Mouse (Mus musculus): ENCODE measurements around the gene Rrh. TPM values are rescaled to one million over a fixed set of nuclear protein-coding genes. Genes with fewer than 3 reads are reported as not detected.
A peak's percentile ranks its signal among the peaks of the same experiment; 100 is the strongest.

The Rrh gene
- polyA plus RNA-seq (2014; fragmentation: Nextera tagmentation; extraction: Ambion mirVana): 0.25 TPM in 1 of 2 replicates, not detected in the other

- Histone ChIP-seq H3K9me3 (ENCODE audit: control insufficient read depth, low read length) (no peaks in the 10 kb centered on the region), H3K4me2 (no peak within 1 kb of the TSS), H3K9ac (ENCODE audit: low read depth, low read length) (no peak within 1 kb of the TSS), H3K36me3 (ENCODE audit: control insufficient read depth, insufficient read depth, low read length) (peaks cover 21% of the 10 kb centered on the region), H3K4me3 (ENCODE audit: low read depth, low read length) (no peak within 1 kb of the TSS), H3K27me3 (replicated peaks; ENCODE audit: control insufficient read depth, insufficient read depth, low read length) (no peaks in the 10 kb centered on the region), H3K27ac (ENCODE audit: low read depth, low read length) (no peak within 1 kb of the TSS), H3K4me1 (replicated peaks; ENCODE audit: control insufficient read depth, insufficient read depth, low read length) (no peaks in the 10 kb centered on the region)
- WGBS: 90% methylated on average over 11 of the region's 11 CpGs
- ATAC-seq (replicated peaks; ENCODE audit: low FRiP score): no peak
- no peak for DNase-seq (ENCODE audit: low spot score)
These were observed at the start of gene Rrh for GRCm38 (mm10) chr3:129822206-129822775. Gene Rrh (minus strand): TSS chr3:129822587.

- Histone ChIP-seq H3K4me3 (ENCODE audit: low read depth, low read length) (no peak overlapping the region), H3K4me1 (replicated peaks; ENCODE audit: control insufficient read depth, insufficient read depth, low read length) (no peaks in the 10 kb centered on the region), H3K9ac (ENCODE audit: low read depth, low read length) (no peak overlapping the region), H3K4me2 (no peak overlapping the region), H3K36me3 (ENCODE audit: control insufficient read depth, insufficient read depth, low read length) (peaks cover 2% of the 10 kb centered on the region; the same call in 1 of the 2 replicates), H3K27ac (ENCODE audit: low read depth, low read length) (no peak overlapping the region), H3K9me3 (ENCODE audit: control insufficient read depth, low read length) (no peaks in the 10 kb centered on the region), H3K27me3 (replicated peaks; ENCODE audit: control insufficient read depth, insufficient read depth, low read length) (no peaks in the 10 kb centered on the region)
- DNase-seq (ENCODE audit: low spot score) (no peak), ATAC-seq (replicated peaks; ENCODE audit: low FRiP score) (peak; percentile 64; the same call in 1 of the 2 replicates)
- WGBS: 44% methylated on average over 14 of the region's 14 CpGs
These were observed 41.3 kb upstream of the Rrh start for GRCm38 (mm10) chr3:129863698-129864097.

DNA sequence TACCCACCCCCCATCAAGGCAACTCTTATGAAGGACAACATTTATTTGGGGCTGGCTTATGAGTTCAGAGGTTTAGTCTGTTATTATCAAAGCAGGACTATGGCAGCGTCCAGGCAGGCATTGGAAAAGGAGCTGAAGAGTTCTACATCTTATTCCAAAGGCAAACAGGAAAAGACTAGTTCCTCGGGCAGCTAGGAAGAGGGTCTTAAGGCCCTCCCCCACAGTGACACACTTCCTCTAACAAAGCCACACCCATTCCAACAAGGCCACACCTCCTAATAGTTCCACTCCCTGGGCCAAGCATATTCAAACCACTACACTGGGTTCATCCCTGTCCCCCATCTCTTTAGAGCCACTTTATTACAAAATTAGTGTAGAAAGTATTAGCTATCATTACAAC, 40.2 kb upstream of the Rrh start:
- Histone ChIP-seq H3K36me3 (ENCODE audit: control insufficient read depth, insufficient read depth, low read length) (peaks cover 2% of the 10 kb centered on the region; the same call in 1 of the 2 replicates), H3K4me1 (replicated peaks; ENCODE audit: control insufficient read depth, insufficient read depth, low read length) (no peaks in the 10 kb centered on the region), H3K27ac (ENCODE audit: low read depth, low read length) (no peak overlapping the region), H3K4me2 (no peak overlapping the region), H3K9me3 (ENCODE audit: control insufficient read depth, low read length) (0 out of 2 replicates have a peak, but pooled peaks cover 1% of the 10 kb centered on the region), H3K27me3 (replicated peaks; ENCODE audit: control insufficient read depth, insufficient read depth, low read length) (no peaks in the 10 kb centered on the region), H3K4me3 (ENCODE audit: low read depth, low read length) (no peak overlapping the region), H3K9ac (ENCODE audit: low read depth, low read length) (no peak overlapping the region)
- ATAC-seq (replicated peaks; ENCODE audit: low FRiP score): no peak
- DNase-seq (ENCODE audit: low spot score): no peak
- 60% methylated on average over 2 of the region's 2 CpGs for WGBS

DNA sequence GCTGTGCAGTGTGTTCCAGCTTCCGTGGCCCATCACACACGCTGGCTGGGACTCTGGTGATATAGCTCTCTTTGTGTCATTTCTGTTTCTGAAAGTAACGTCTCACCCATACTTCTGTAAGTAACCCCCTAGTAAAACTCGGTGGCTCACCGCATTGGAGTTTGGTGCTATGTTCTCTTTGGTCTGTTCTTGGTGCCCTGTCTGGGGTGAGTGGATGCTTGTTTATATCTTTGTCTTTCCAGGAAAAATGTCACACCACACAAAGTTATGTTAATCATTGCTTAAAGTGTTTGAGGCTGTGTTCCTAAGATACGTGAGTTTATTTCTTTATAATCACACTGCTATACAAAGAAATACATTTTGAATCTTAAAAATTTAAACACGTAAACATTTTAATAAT, 24.5 kb upstream of the Rrh start:
- ATAC-seq (replicated peaks; ENCODE audit: low FRiP score) (no peak), DNase-seq (ENCODE audit: low spot score) (no peak)
- no peak overlapping the region for H3K27ac ChIP-seq (ENCODE audit: low read depth, low read length)
- H3K4me3 ChIP-seq (ENCODE audit: low read depth, low read length): no peak overlapping the region
- WGBS: 74% methylated on average over 7 of the region's 7 CpGs
- H3K9me3 ChIP-seq (ENCODE audit: control insufficient read depth, low read length): no peaks in the 10 kb centered on the region
- H3K4me2 ChIP-seq: no peak overlapping the region
- H3K4me1 ChIP-seq (replicated peaks; ENCODE audit: control insufficient read depth, insufficient read depth, low read length): 0 out of 2 replicates have a peak, but pooled peaks cover 3% of the 10 kb centered on the region
- no peaks in the 10 kb centered on the region for H3K36me3 ChIP-seq (ENCODE audit: control insufficient read depth, insufficient read depth, low read length)
- no peaks in the 10 kb centered on the region for H3K27me3 ChIP-seq (replicated peaks; ENCODE audit: control insufficient read depth, insufficient read depth, low read length)
- H3K9ac ChIP-seq (ENCODE audit: low read depth, low read length): no peak overlapping the region

- ATAC-seq (replicated peaks; ENCODE audit: low FRiP score) (no peak), DNase-seq (ENCODE audit: low spot score) (no peak)
- 0 out of 2 replicates have a peak, but pooled peaks cover 3% of the 10 kb centered on the region for H3K4me1 ChIP-seq (replicated peaks; ENCODE audit: control insufficient read depth, insufficient read depth, low read length)
- H3K36me3 ChIP-seq (ENCODE audit: control insufficient read depth, insufficient read depth, low read length): no peaks in the 10 kb centered on the region
- H3K4me2 ChIP-seq: no peak overlapping the region
- H3K27me3 ChIP-seq (replicated peaks; ENCODE audit: control insufficient read depth, insufficient read depth, low read length): no peaks in the 10 kb centered on the region
- WGBS: 68% methylated on average over 2 of the region's 2 CpGs
- no peak overlapping the region for H3K27ac ChIP-seq (ENCODE audit: low read depth, low read length)
- H3K9me3 ChIP-seq (ENCODE audit: control insufficient read depth, low read length): no peaks in the 10 kb centered on the region
- no peak overlapping the region for H3K9ac ChIP-seq (ENCODE audit: low read depth, low read length)
- no peak overlapping the region for H3K4me3 ChIP-seq (ENCODE audit: low read depth, low read length)
These were observed 23.5 kb upstream of the Rrh start for GRCm38 (mm10) chr3:129845868-129846267.

- no peaks in the 10 kb centered on the region for H3K4me1 ChIP-seq (replicated peaks; ENCODE audit: control insufficient read depth, insufficient read depth, low read length)
- no peaks in the 10 kb centered on the region for H3K27me3 ChIP-seq (replicated peaks; ENCODE audit: control insufficient read depth, insufficient read depth, low read length)
- no peaks in the 10 kb centered on the region for H3K36me3 ChIP-seq (ENCODE audit: control insufficient read depth, insufficient read depth, low read length)
- WGBS: 59% methylated on average over 6 of the region's 7 CpGs
- no peak overlapping the region for H3K9ac ChIP-seq (ENCODE audit: low read depth, low read length)
- H3K27ac ChIP-seq (ENCODE audit: low read depth, low read length): no peak overlapping the region
- DNase-seq (ENCODE audit: low spot score) (no peak), ATAC-seq (replicated peaks; ENCODE audit: low FRiP score) (no peak; the same call in 1 of the 2 replicates)
- peak overlapping the region; percentile 42; the same call in 1 of the 2 replicates for H3K4me2 ChIP-seq
- H3K4me3 ChIP-seq (ENCODE audit: low read depth, low read length): no peak overlapping the region
- no peaks in the 10 kb centered on the region for H3K9me3 ChIP-seq (ENCODE audit: control insufficient read depth, low read length)
These were observed 15.6 kb upstream of the Rrh start for GRCm38 (mm10) chr3:129838017-129838416.

DNA sequence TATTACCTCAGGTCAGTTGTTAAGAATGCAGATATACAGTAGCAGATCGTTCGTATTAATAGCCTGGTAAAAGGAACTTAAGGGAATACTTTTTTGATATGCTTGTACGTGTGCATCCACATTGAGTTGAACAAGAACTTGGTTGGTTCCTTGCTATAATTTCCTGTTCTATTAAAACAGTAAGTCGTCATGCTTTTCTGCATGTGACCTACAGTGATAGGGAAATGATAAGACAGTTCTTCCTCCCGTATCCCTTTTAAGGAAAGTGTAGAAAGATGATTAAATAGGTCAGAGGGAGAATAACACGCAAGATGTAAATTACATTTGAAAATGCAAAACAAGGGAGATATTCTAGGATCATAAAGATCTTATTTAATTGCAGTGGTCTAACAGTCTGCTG, 14.6 kb upstream of the Rrh start:
- H3K27ac ChIP-seq (ENCODE audit: low read depth, low read length): no peak overlapping the region
- H3K4me1 ChIP-seq (replicated peaks; ENCODE audit: control insufficient read depth, insufficient read depth, low read length): no peaks in the 10 kb centered on the region
- ATAC-seq (replicated peaks; ENCODE audit: low FRiP score) (no peak), DNase-seq (ENCODE audit: low spot score) (no peak)
- peak overlapping the region; percentile 1; the same call in 1 of the 2 replicates for H3K4me3 ChIP-seq (ENCODE audit: low read depth, low read length)
- peak overlapping the region; percentile 42 for H3K4me2 ChIP-seq
- H3K36me3 ChIP-seq (ENCODE audit: control insufficient read depth, insufficient read depth, low read length): no peaks in the 10 kb centered on the region
- WGBS: 76% methylated on average over 6 of the region's 6 CpGs
- no peaks in the 10 kb centered on the region for H3K9me3 ChIP-seq (ENCODE audit: control insufficient read depth, low read length)
- no peaks in the 10 kb centered on the region for H3K27me3 ChIP-seq (replicated peaks; ENCODE audit: control insufficient read depth, insufficient read depth, low read length)
- no peak overlapping the region for H3K9ac ChIP-seq (ENCODE audit: low read depth, low read length)

- no peaks in the 10 kb centered on the region for H3K27me3 ChIP-seq (replicated peaks; ENCODE audit: control insufficient read depth, insufficient read depth, low read length)
- peak overlapping the region; percentile 65 for H3K27ac ChIP-seq (ENCODE audit: low read depth, low read length)
- H3K4me3 ChIP-seq (ENCODE audit: low read depth, low read length): 0 out of 2 replicates have a peak overlapping the region, but pooled peaks have one; percentile 6
- no peaks in the 10 kb centered on the region for H3K9me3 ChIP-seq (ENCODE audit: control insufficient read depth, low read length)
- no peaks in the 10 kb centered on the region for H3K36me3 ChIP-seq (ENCODE audit: control insufficient read depth, insufficient read depth, low read length)
- WGBS: 22% methylated on average over 11 of the region's 11 CpGs
- no peak for ATAC-seq (replicated peaks; ENCODE audit: low FRiP score)
- H3K9ac ChIP-seq (ENCODE audit: low read depth, low read length): no peak overlapping the region
- H3K4me1 ChIP-seq (replicated peaks; ENCODE audit: control insufficient read depth, insufficient read depth, low read length): no peaks in the 10 kb centered on the region; the same call in 1 of the 2 replicates
- no peak for DNase-seq (ENCODE audit: low spot score)
- peak overlapping the region; percentile 43 for H3K4me2 ChIP-seq
These were observed 13.8 kb upstream of the Rrh start for GRCm38 (mm10) chr3:129836051-129836697.
